24 mouse cellular contexts compared by ENCODE assay signal in the genomic region with DNA sequence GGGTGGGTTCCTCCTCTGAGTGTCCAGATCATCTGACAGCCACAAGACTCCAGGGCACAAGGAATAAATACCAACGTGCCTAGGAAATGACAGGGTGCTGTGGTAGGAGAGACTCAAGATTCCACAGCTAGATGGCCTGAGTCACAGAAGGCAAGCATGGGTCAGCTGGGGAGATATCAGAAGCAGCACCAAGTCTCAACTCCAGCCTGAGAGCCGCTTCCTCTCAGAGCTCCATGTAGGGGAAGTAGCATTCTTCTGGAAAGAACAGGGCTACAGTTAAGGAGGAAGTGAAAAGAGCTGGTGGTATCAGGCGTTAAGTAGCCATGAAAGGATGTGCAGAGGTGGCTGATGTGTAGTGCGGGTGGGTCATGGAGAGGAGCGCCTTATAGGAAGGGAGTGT. TPM values are rescaled to one million over a fixed set of nuclear protein-coding genes. Genes with fewer than 3 reads are reported as not detected.
DNase-seq lines count a peak whose midpoint lies in the region; ATAC-seq and TF ChIP-seq lines count a peak whose summit lies in the region.
"Had no signal": no experiment of that assay in that cellular context is flagged by ENCODE, and none has a peak within 500 bp of the region (broad histone marks: within the 10 kb centered on the region; RNA-seq: fewer than 3 reads in every experiment).

No protein-coding gene starts in this region.

- no peaks in the 10 kb centered on the region for H3K27me3 ChIP-seq in intestine, postnatal 0 days (replicated peaks; ENCODE audit: control insufficient read depth, insufficient read depth, low read length)
- H3K27me3 ChIP-seq in intestine, embryonic 15.5 days (replicated peaks): no peaks in the 10 kb centered on the region
- no peaks in the 10 kb centered on the region for H3K27me3 ChIP-seq in liver, embryonic 13.5 days
- no peaks in the 10 kb centered on the region for H3K27me3 ChIP-seq in midbrain, postnatal 0 days (ENCODE audit: insufficient read depth, low read length)
- H3K27me3 ChIP-seq: stomach, embryonic 15.5 days had no signal

- no peaks in the 10 kb centered on the region; the same call in 1 of the 2 replicates for H3K36me3 ChIP-seq in intestine, postnatal 0 days (ENCODE audit: control insufficient read depth, insufficient read depth)
- H3K36me3 ChIP-seq in intestine, embryonic 15.5 days: no peaks in the 10 kb centered on the region
- H3K36me3 ChIP-seq in liver, embryonic 13.5 days: no peaks in the 10 kb centered on the region
- no peaks in the 10 kb centered on the region for H3K36me3 ChIP-seq in midbrain, postnatal 0 days (ENCODE audit: insufficient read depth, low read length)
- H3K36me3 ChIP-seq: G1E; stomach, embryonic 15.5 days had no signal

- H3K27ac ChIP-seq in intestine, postnatal 0 days (ENCODE audit: low read depth, low read length): peak overlapping the region; percentile 50; the same call in 1 of the 2 replicates
- H3K27ac ChIP-seq in intestine, embryonic 15.5 days: no peak overlapping the region
- H3K27ac ChIP-seq in liver, embryonic 13.5 days: 0 out of 2 replicates have a peak overlapping the region, but pooled peaks have one; percentile 23
- H3K27ac ChIP-seq in midbrain, postnatal 0 days (ENCODE audit: low read depth, low read length): no peak overlapping the region
- H3K27ac ChIP-seq: embryonic facial prominence, embryonic 10.5 days; heart, embryonic 10.5 days; layer of hippocampus, adult 2 months; stomach, embryonic 15.5 days had no signal

- no peaks in the 10 kb centered on the region for H3K9me3 ChIP-seq in intestine, postnatal 0 days (ENCODE audit: control insufficient read depth)
- no peaks in the 10 kb centered on the region for H3K9me3 ChIP-seq in intestine, embryonic 15.5 days
- H3K9me3 ChIP-seq in liver, embryonic 13.5 days (replicated peaks): no peaks in the 10 kb centered on the region
- no peaks in the 10 kb centered on the region for H3K9me3 ChIP-seq in midbrain, postnatal 0 days (ENCODE audit: low read length)
- H3K9me3 ChIP-seq: embryonic facial prominence, embryonic 10.5 days; G1E; heart, embryonic 10.5 days; stomach, embryonic 15.5 days had no signal

- 67% methylated on average over 5 of the region's 5 CpGs for WGBS in intestine, postnatal 0 days
- WGBS in intestine, embryonic 15.5 days: 76% methylated on average over 5 of the region's 5 CpGs
- WGBS in liver, embryonic 13.5 days (ENCODE audit: insufficient replicate concordance): 20% methylated on average over 5 of the region's 5 CpGs
- WGBS in midbrain, postnatal 0 days: 93% methylated on average over 5 of the region's 5 CpGs

- H3K4me3 ChIP-seq in intestine, postnatal 0 days (ENCODE audit: low read depth, low read length): no peak overlapping the region
- no peak overlapping the region for H3K4me3 ChIP-seq in intestine, embryonic 15.5 days (replicated peaks)
- no peak overlapping the region for H3K4me3 ChIP-seq in liver, embryonic 13.5 days (replicated peaks)
- H3K4me3 ChIP-seq in midbrain, postnatal 0 days (ENCODE audit: low read depth, low read length): no peak overlapping the region
- H3K4me3 ChIP-seq: embryonic facial prominence, embryonic 10.5 days; heart, embryonic 10.5 days; layer of hippocampus, adult 2 months; stomach, embryonic 15.5 days had no signal

- TF ChIP-seq CTCF in intestine, postnatal 0 days (IDR thresholded peaks at IDR 0.05; ENCODE audit: low read depth): no peak
- no peak for TF ChIP-seq CTCF in midbrain, postnatal 0 days (IDR thresholded peaks at IDR 0.05)

- H3K4me2 ChIP-seq in intestine, postnatal 0 days (replicated peaks; ENCODE audit: low read depth): peak overlapping the region; percentile 18; the same call in 1 of the 2 replicates
- H3K4me2 ChIP-seq in intestine, embryonic 15.5 days (replicated peaks): no peak overlapping the region
- H3K4me2 ChIP-seq in liver, embryonic 13.5 days: no peak overlapping the region
- no peak overlapping the region for H3K4me2 ChIP-seq in midbrain, postnatal 0 days (ENCODE audit: low read depth, low read length, poor library complexity, severe bottlenecking)
- H3K4me2 ChIP-seq: stomach, embryonic 15.5 days had no signal

- peak; percentile 75 for DNase-seq in MEL-GATA-1-ER (ENCODE audit: extremely low read depth, low read depth)
- no peak for DNase-seq in liver, embryonic 13.5 days
- DNase-seq in midbrain, postnatal 0 days (ENCODE audit: low spot score): no peak
- DNase-seq in layer of hippocampus, adult 8-10 months (ENCODE audit: low spot score in 2 of 2): no peak
- no peak for DNase-seq in ovary, postnatal 14 days (ENCODE audit: low spot score)
- DNase-seq: adrenal gland, adult 8-10 months; cerebellum, adult 9-11 months; forebrain, postnatal 0 days; gastrocnemius, postnatal 14 days; heart, postnatal 4 days; lung, postnatal 10 days; midbrain, embryonic 14.5 days; right cerebral cortex, postnatal 4 days; thymus, postnatal 14 days had no signal

- no peak for ATAC-seq in intestine, postnatal 0 days
- ATAC-seq in intestine, embryonic 15.5 days: no peak
- ATAC-seq in liver, embryonic 13.5 days (ENCODE audit: low read depth): peak; percentile 36; the same call in 1 of the 2 replicates
- peak; percentile 67 for ATAC-seq in neutrophil, adult 5-6 weeks (ENCODE audit: extremely low read depth, insufficient number of reproducible peaks, low FRiP score, poor library complexity, severe bottlenecking)
- ATAC-seq in midbrain, postnatal 0 days (ENCODE audit: low FRiP score): no peak
- ATAC-seq: forebrain, postnatal 0 days had no signal

- no peak overlapping the region for H3K9ac ChIP-seq in intestine, postnatal 0 days (ENCODE audit: low read depth, low read length)
- H3K9ac ChIP-seq in intestine, embryonic 15.5 days: no peak overlapping the region
- no peak overlapping the region for H3K9ac ChIP-seq in liver, embryonic 13.5 days
- H3K9ac ChIP-seq in midbrain, postnatal 0 days (replicated peaks; ENCODE audit: low read length, poor library complexity, severe bottlenecking): no peak overlapping the region
- H3K9ac ChIP-seq: forebrain, postnatal 0 days; stomach, embryonic 15.5 days had no signal

- no peaks in the 10 kb centered on the region for H3K4me1 ChIP-seq in intestine, postnatal 0 days (replicated peaks; ENCODE audit: control insufficient read depth, insufficient read depth, low read length)
- H3K4me1 ChIP-seq in intestine, embryonic 15.5 days (replicated peaks): peaks cover 9% of the 10 kb centered on the region
- peaks cover 28% of the 10 kb centered on the region for H3K4me1 ChIP-seq in liver, embryonic 13.5 days (replicated peaks)
- peaks cover 11% of the 10 kb centered on the region; the same call in 1 of the 2 replicates for H3K4me1 ChIP-seq in midbrain, postnatal 0 days (ENCODE audit: insufficient read depth, low read length)
- H3K4me1 ChIP-seq: stomach, embryonic 15.5 days had no signal

RNA-seq across cellular contexts. Expression of gene Tmem202, which starts 5.1 kb away (rescaled TPM):
- 2.5 and 3.0 TPM in 2 replicates for polyA plus RNA-seq in intestine, postnatal 0 days (2015; fragmentation: Nextera tagmentation; extraction: Ambion mirVana)
- polyA plus RNA-seq in intestine, embryonic 15.5 days (2015; fragmentation: Nextera tagmentation; extraction: Ambion mirVana): 0.35 TPM in 1 of 2 replicates, not detected in the other
- 0.16 TPM in 1 of 2 replicates, not detected in the other for polyA plus RNA-seq in liver, embryonic 13.5 days (2015; fragmentation: Nextera tagmentation; extraction: Ambion mirVana)
- 5.4 and 6.2 TPM in 2 replicates for total RNA-seq in neutrophil, adult 5-6 weeks (2017)
- total RNA-seq in midbrain, postnatal 0 days (2014; rRNA removed): 0.99 and 2.3 TPM in 2 replicates
- 1.4 and 1.6 TPM in 2 replicates for polyA plus RNA-seq in midbrain, postnatal 0 days (2015; fragmentation: Nextera tagmentation; extraction: Ambion mirVana)
- 1 to 10 TPM; 1.8 to 3.3 (median 2.9) TPM for total RNA-seq in layer of hippocampus, adult 8-10 months (2022)
- total RNA-seq: G1E had no signal
- polyA plus RNA-seq: embryonic facial prominence, embryonic 10.5 days; G1E; kidney, embryonic 14.5 days; neural tube, embryonic 11.5 days; stomach, embryonic 15.5 days had no signal

RNA-seq across cellular contexts. Expression of gene Hexa, which starts 5.4 kb away (rescaled TPM):
- polyA plus RNA-seq in intestine, postnatal 0 days (2015; fragmentation: Nextera tagmentation; extraction: Ambion mirVana): 440 and 476 TPM in 2 replicates
- 108 and 120 TPM in 2 replicates for polyA plus RNA-seq in intestine, embryonic 15.5 days (2015; fragmentation: Nextera tagmentation; extraction: Ambion mirVana)
- polyA plus RNA-seq in liver, embryonic 13.5 days (2015; fragmentation: Nextera tagmentation; extraction: Ambion mirVana): 32.1 and 32.5 TPM in 2 replicates
- 104 and 105 TPM in 2 replicates for total RNA-seq in neutrophil, adult 5-6 weeks (2017)
- total RNA-seq in midbrain, postnatal 0 days (2014; rRNA removed): 49.6 and 53.8 TPM in 2 replicates
- 43.6 and 48.4 TPM in 2 replicates for polyA plus RNA-seq in midbrain, postnatal 0 days (2015; fragmentation: Nextera tagmentation; extraction: Ambion mirVana)
- total RNA-seq in layer of hippocampus, adult 8-10 months (2022): 100 to 1,000 TPM in 2 of 4 experiments, 10 to 100 TPM in 2; 49.0 to 144 (median 85.2) TPM

RNA-seq across cellular contexts. Expression of gene Celf6, which starts 33.0 kb away (rescaled TPM):
- 2.2 and 2.3 TPM in 2 replicates for polyA plus RNA-seq in intestine, postnatal 0 days (2015; fragmentation: Nextera tagmentation; extraction: Ambion mirVana)
- polyA plus RNA-seq in intestine, embryonic 15.5 days (2015; fragmentation: Nextera tagmentation; extraction: Ambion mirVana): 3.8 and 4.2 TPM in 2 replicates
- 0.12 TPM in 1 of 2 replicates, not detected in the other for polyA plus RNA-seq in liver, embryonic 13.5 days (2015; fragmentation: Nextera tagmentation; extraction: Ambion mirVana)
- not detected in 2 replicates for total RNA-seq in neutrophil, adult 5-6 weeks (2017)
- total RNA-seq in midbrain, postnatal 0 days (2014; rRNA removed): 77.9 and 81.1 TPM in 2 replicates
- 47.3 and 59.6 TPM in 2 replicates for polyA plus RNA-seq in midbrain, postnatal 0 days (2015; fragmentation: Nextera tagmentation; extraction: Ambion mirVana)
- 10 to 100 TPM; 27.3 to 34.8 (median 31.1) TPM for total RNA-seq in layer of hippocampus, adult 8-10 months (2022)
- total RNA-seq: G1E; gastrocnemius, postnatal 14 days had no signal
- polyA plus RNA-seq: G1E; heart, embryonic 10.5 days; kidney, embryonic 14.5 days had no signal

RNA-seq across cellular contexts. Expression of gene Arih1, which starts 58.3 kb away (rescaled TPM):
- 7.2 and 7.3 TPM in 2 replicates for polyA plus RNA-seq in intestine, postnatal 0 days (2015; fragmentation: Nextera tagmentation; extraction: Ambion mirVana)
- polyA plus RNA-seq in intestine, embryonic 15.5 days (2015; fragmentation: Nextera tagmentation; extraction: Ambion mirVana): 11.5 and 12.7 TPM in 2 replicates
- 5.2 and 6.1 TPM in 2 replicates for polyA plus RNA-seq in liver, embryonic 13.5 days (2015; fragmentation: Nextera tagmentation; extraction: Ambion mirVana)
- total RNA-seq in neutrophil, adult 5-6 weeks (2017): 146 and 152 TPM in 2 replicates
- total RNA-seq in midbrain, postnatal 0 days (2014; rRNA removed): 47.9 and 60.2 TPM in 2 replicates
- 7.9 and 8.1 TPM in 2 replicates for polyA plus RNA-seq in midbrain, postnatal 0 days (2015; fragmentation: Nextera tagmentation; extraction: Ambion mirVana)
- 100 to 1,000 TPM in 3 of 4 experiments, 10 to 100 TPM in 1; 93.4 to 113 (median 105) TPM for total RNA-seq in layer of hippocampus, adult 8-10 months (2022)

Comparison
In these comparisons a context has a peak if more than half of its experiments do, and no peak if none do; other contexts are left out.
1. H3K27ac ChIP-seq: peak in intestine, postnatal 0 days (single experiment) and liver, embryonic 13.5 days (single experiment); none in intestine, embryonic 15.5 days (single experiment) and midbrain, postnatal 0 days (single experiment).
2. ATAC-seq: peak in liver, embryonic 13.5 days (single experiment) and neutrophil, adult 5-6 weeks (single experiment); none in intestine, postnatal 0 days (single experiment), intestine, embryonic 15.5 days (single experiment) and midbrain, postnatal 0 days (single experiment).